Comparison of ENCODE assay signal across 20 mouse cellular contexts in genomic region chr2:137754481-137754880, GRCm38 (mm10).
A peak's percentile ranks its signal among the peaks of the same experiment; 100 is the strongest.
DNase-seq lines count a peak whose midpoint lies in the region; ATAC-seq and TF ChIP-seq lines count a peak whose summit lies in the region.
"Had no signal": no experiment of that assay in that cellular context is flagged by ENCODE, and none has a peak within 500 bp of the region (broad histone marks: within the 10 kb centered on the region; RNA-seq: fewer than 3 reads in every experiment).

No protein-coding gene starts in this region.

- 60% methylated on average over 3 of the region's 3 CpGs for WGBS in forebrain, embryonic 14.5 days
- 99% methylated on average over 3 of the region's 3 CpGs for WGBS in forebrain, embryonic 10.5 days
- 48% methylated on average over 3 of the region's 3 CpGs for WGBS in forebrain, embryonic 16.5 days
- 90% methylated on average over 3 of the region's 3 CpGs for WGBS in forebrain, embryonic 12.5 days

- H3K27ac ChIP-seq in forebrain, embryonic 14.5 days (ENCODE audit: low read depth, low read length), result no peak overlapping the region
- H3K27ac ChIP-seq in forebrain, embryonic 10.5 days, result no peak overlapping the region
- H3K27ac ChIP-seq in forebrain, embryonic 16.5 days (ENCODE audit: low read length), result no peak overlapping the region
- no peak overlapping the region for H3K27ac ChIP-seq in forebrain, embryonic 12.5 days
- H3K27ac ChIP-seq in layer of hippocampus, adult 2 months, result no peak overlapping the region
- H3K27ac ChIP-seq: embryonic facial prominence, embryonic 13.5 days; embryonic facial prominence, embryonic 15.5 days had no signal

- H3K4me1 ChIP-seq in forebrain, embryonic 14.5 days (ENCODE audit: control insufficient read depth, insufficient read depth, low read length), result peaks cover 6% of the 10 kb centered on the region; the same call in 1 of the 2 replicates
- peaks cover 23% of the 10 kb centered on the region for H3K4me1 ChIP-seq in forebrain, embryonic 10.5 days
- H3K4me1 ChIP-seq in forebrain, embryonic 16.5 days (replicated peaks; ENCODE audit: control insufficient read depth, insufficient read depth, low read length), result peaks cover 15% of the 10 kb centered on the region
- H3K4me1 ChIP-seq in forebrain, embryonic 12.5 days, result peaks cover 16% of the 10 kb centered on the region

- no peak overlapping the region for H3K9ac ChIP-seq in forebrain, embryonic 14.5 days (ENCODE audit: low read length)
- no peak overlapping the region for H3K9ac ChIP-seq in forebrain, embryonic 16.5 days (replicated peaks; ENCODE audit: low read depth, low read length)
- H3K9ac ChIP-seq in forebrain, embryonic 12.5 days, result no peak overlapping the region
- H3K9ac ChIP-seq: embryonic facial prominence, embryonic 13.5 days; embryonic facial prominence, embryonic 15.5 days had no signal

- H3K36me3 ChIP-seq in forebrain, embryonic 14.5 days (ENCODE audit: control insufficient read depth, insufficient read depth, low read length), result no peaks in the 10 kb centered on the region
- H3K36me3 ChIP-seq in forebrain, embryonic 10.5 days (replicated peaks), result no peaks in the 10 kb centered on the region
- no peaks in the 10 kb centered on the region for H3K36me3 ChIP-seq in forebrain, embryonic 16.5 days (ENCODE audit: control insufficient read depth, insufficient read depth)
- no peaks in the 10 kb centered on the region for H3K36me3 ChIP-seq in forebrain, embryonic 12.5 days (replicated peaks)
- H3K36me3 ChIP-seq: embryonic facial prominence, embryonic 13.5 days; embryonic facial prominence, embryonic 15.5 days had no signal

- ATAC-seq in forebrain, embryonic 14.5 days, result peak; percentile 64; the same call in 1 of the 2 replicates
- peak; percentile 49; the same call in 1 of the 2 replicates for ATAC-seq in forebrain, embryonic 16.5 days
- ATAC-seq in forebrain, embryonic 12.5 days (ENCODE audit: low FRiP score), result no peak

- TF ChIP-seq CTCF in layer of hippocampus, adult 2 months (conservative IDR thresholded peaks at IDR 0.05), result no peak
- TF ChIP-seq CTCF in brain, embryonic 14.5 days (IDR thresholded peaks at IDR 0.05; ENCODE audit: borderline replicate concordance, extremely low read depth, insufficient read depth, insufficient read length), result no peak

- no peak overlapping the region for H3K4me3 ChIP-seq in forebrain, embryonic 14.5 days (ENCODE audit: low read depth, low read length)
- H3K4me3 ChIP-seq in forebrain, embryonic 10.5 days, result no peak overlapping the region
- H3K4me3 ChIP-seq in forebrain, embryonic 16.5 days (replicated peaks; ENCODE audit: low read length), result no peak overlapping the region
- H3K4me3 ChIP-seq in forebrain, embryonic 12.5 days (replicated peaks), result no peak overlapping the region
- H3K4me3 ChIP-seq in layer of hippocampus, adult 2 months, result no peak overlapping the region
- H3K4me3 ChIP-seq: embryonic facial prominence, embryonic 13.5 days; embryonic facial prominence, embryonic 15.5 days; erythroblast, embryonic 14.5 days had no signal

- no peaks in the 10 kb centered on the region for H3K9me3 ChIP-seq in forebrain, embryonic 14.5 days (replicated peaks; ENCODE audit: control insufficient read depth, low read length)
- H3K9me3 ChIP-seq in forebrain, embryonic 10.5 days, result no peaks in the 10 kb centered on the region
- no peaks in the 10 kb centered on the region for H3K9me3 ChIP-seq in forebrain, embryonic 16.5 days (ENCODE audit: control insufficient read depth, low read length)
- H3K9me3 ChIP-seq in forebrain, embryonic 12.5 days, result no peaks in the 10 kb centered on the region
- H3K9me3 ChIP-seq: embryonic facial prominence, embryonic 13.5 days; embryonic facial prominence, embryonic 15.5 days had no signal

- peak; percentile 75 for DNase-seq in forebrain, embryonic 14.5 days (ENCODE audit: low spot score)
- DNase-seq in forebrain, embryonic 10.5 days (ENCODE audit: extremely low spot score, low spot score), result no peak
- DNase-seq in layer of hippocampus, adult 2 months (ENCODE audit: low spot score in 2 of 2), result peak; percentile 25 to 29
- no peak for DNase-seq in layer of hippocampus, postnatal 10 days (ENCODE audit: low spot score in 2 of 2)
- DNase-seq in brain, embryonic 14.5 days (ENCODE audit: low read depth), result peak; percentile 79
- no peak for DNase-seq in cerebellum, adult 8-10 months
- DNase-seq: adrenal gland, adult 2 months; adrenal gland, postnatal 10 days; adrenal gland, postnatal 25 days; cerebellum, adult 11-12 months; cerebellum, adult 2 months; cerebellum, adult 9-11 months; cerebellum, postnatal 14 days; cerebellum, postnatal 36 days; embryo, embryonic 11 days had no signal

- H3K4me2 ChIP-seq in forebrain, embryonic 14.5 days (ENCODE audit: low read length), result no peak overlapping the region
- H3K4me2 ChIP-seq in forebrain, embryonic 16.5 days (ENCODE audit: low read length), result no peak overlapping the region
- no peak overlapping the region for H3K4me2 ChIP-seq in forebrain, embryonic 12.5 days
- H3K4me2 ChIP-seq: embryonic facial prominence, embryonic 13.5 days; embryonic facial prominence, embryonic 15.5 days had no signal

- no peaks in the 10 kb centered on the region for H3K27me3 ChIP-seq in forebrain, embryonic 14.5 days (replicated peaks; ENCODE audit: control insufficient read depth, insufficient read depth, low read length)
- 0 out of 2 replicates have a peak, but pooled peaks cover 5% of the 10 kb centered on the region for H3K27me3 ChIP-seq in forebrain, embryonic 10.5 days (ENCODE audit: poor library complexity, severe bottlenecking)
- H3K27me3 ChIP-seq in forebrain, embryonic 16.5 days (replicated peaks; ENCODE audit: control insufficient read depth, insufficient read depth, low read length), result no peaks in the 10 kb centered on the region
- H3K27me3 ChIP-seq in forebrain, embryonic 12.5 days, result peaks cover 3% of the 10 kb centered on the region; the same call in 1 of the 2 replicates
- H3K27me3 ChIP-seq: embryonic facial prominence, embryonic 13.5 days; embryonic facial prominence, embryonic 15.5 days had no signal

- TF ChIP-seq POLR2A in brain, embryonic 14.5 days (IDR thresholded peaks at IDR 0.05; ENCODE audit: borderline replicate concordance, extremely low read depth, insufficient read depth, insufficient read length, poor library complexity, severe bottlenecking), result no peak

Comparison
In these comparisons a context has a peak if more than half of its experiments do, and no peak if none do; other contexts are left out.
1. DNase-seq: peak in forebrain, embryonic 14.5 days (single experiment), layer of hippocampus, adult 2 months (2 of 2) and brain, embryonic 14.5 days (single experiment); none in forebrain, embryonic 10.5 days (single experiment), layer of hippocampus, postnatal 10 days (0 of 2) and cerebellum, adult 8-10 months (single experiment).